Mouse (Mus musculus) urinary bladder, adult 18-20 months (tissue): Measurements from ENCODE around the gene Plscr1.

Experiments
- DNase-seq, 2 experiments: peaks; one replicate each; pipeline ENCODE4 v3.0.0; 2022; ENCODE audit warnings: low spot score in 2 of 2, mixed read lengths in 2 of 2

The Plscr1 gene

GRCm38 (mm10) chr9:92301213-92301612 lies 51.7 kb downstream of the Plscr1 start:
- DNase-seq: no peak

- DNase-seq: no peak
These were observed 55.5 kb downstream of the Plscr1 start for GRCm38 (mm10) chr9:92305075-92305474.

GRCm38 (mm10) chr9:92305620-92306220 lies 56.2 kb downstream of the Plscr1 start:
- no peak for DNase-seq

- no peak for DNase-seq
These were observed 59.5 kb downstream of the Plscr1 start, which contains the start of gene 1700057G04Rik for GRCm38 (mm10) chr9:92309077-92309476. TSS of gene 1700057G04Rik (plus strand) at chr9:92309377.

- no peak for DNase-seq
These were observed 67.2 kb downstream of the Plscr1 start for GRCm38 (mm10) chr9:92316791-92317190.
